Mouse (Mus musculus): Measurements from ENCODE around the gene Top3b.
"Not testable (repeated sequence)": the region's sequence is repeated elsewhere in the genome, so short reads cannot be mapped to it uniquely, and the experiment has no call there.

The Top3b gene

GRCm38 (mm10) chr16:16897056-16897584, 26.6 kb downstream of the Top3b start:
- DNase-seq (ENCODE audit: low spot score in 2 of 2): no peak

GRCm38 (mm10) chr16:16902329-16902728, 31.8 kb downstream of the Top3b start:
- no peak for DNase-seq (ENCODE audit: low spot score in 2 of 2)

DNA sequence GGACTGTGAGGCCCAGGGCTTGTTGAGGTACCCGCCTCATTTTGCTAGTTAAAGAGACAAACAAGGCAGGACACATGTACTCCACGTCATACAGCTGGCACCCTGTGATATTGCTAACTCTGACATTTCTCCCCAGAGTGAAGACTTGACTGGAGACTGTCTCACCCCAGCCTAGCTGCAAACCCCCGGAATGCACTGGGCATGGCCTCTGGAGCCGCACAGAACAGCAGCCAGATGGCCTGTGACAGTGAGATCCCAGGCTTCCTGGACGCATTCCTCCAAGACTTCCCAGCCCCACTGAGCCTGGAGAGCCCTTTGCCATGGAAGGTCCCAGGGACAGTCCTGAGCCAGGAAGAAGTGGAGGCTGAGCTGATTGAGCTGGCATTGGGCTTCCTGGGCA, 32.7 kb downstream of the Top3b start:
- DNase-seq (ENCODE audit: low spot score in 2 of 2): no peak

GRCm38 (mm10) chr16:16907799-16908198, 37.3 kb downstream of the Top3b start:
- DNase-seq (ENCODE audit: low spot score in 2 of 2): no peak

- DNase-seq (ENCODE audit: low spot score in 2 of 2): peak; percentile 36 to 64
Measured at GRCm38 (mm10) chr16:16911641-16912597, 41.4 kb downstream of the Top3b start.

GRCm38 (mm10) chr16:16913440-16913839, 42.9 kb downstream of the Top3b start:
- DNase-seq (ENCODE audit: low spot score in 2 of 2): no peak

GRCm38 (mm10) chr16:16918441-16919117, 48.0 kb downstream of the Top3b start:
- DNase-seq (ENCODE audit: low spot score in 2 of 2): no peak

DNA sequence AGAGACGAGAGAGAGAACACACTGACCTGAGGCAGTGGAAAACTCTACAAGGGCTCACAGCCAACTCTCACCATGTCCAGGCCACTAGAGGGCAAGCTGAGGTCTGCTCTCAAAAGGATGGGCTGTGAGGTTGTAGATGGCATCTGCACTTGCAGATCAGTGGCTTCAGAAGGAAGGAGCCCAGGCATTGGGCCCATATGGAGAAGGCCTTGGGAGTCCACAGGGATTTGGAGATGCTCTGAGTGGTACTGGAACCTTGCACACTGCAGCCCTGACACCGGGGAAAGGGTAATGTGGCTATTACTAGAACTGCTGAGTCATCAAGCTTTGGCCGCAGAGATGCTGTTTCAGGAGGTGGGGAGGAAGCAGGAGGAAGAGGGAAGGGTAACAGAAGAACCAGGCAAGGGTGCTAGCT, 50.5 kb downstream of the Top3b start:
- no peak for DNase-seq (ENCODE audit: low spot score in 2 of 2)

GRCm38 (mm10) chr16:16924481-16924880, 53.9 kb downstream of the Top3b start:
- no peak for DNase-seq (ENCODE audit: low spot score in 2 of 2)

DNA sequence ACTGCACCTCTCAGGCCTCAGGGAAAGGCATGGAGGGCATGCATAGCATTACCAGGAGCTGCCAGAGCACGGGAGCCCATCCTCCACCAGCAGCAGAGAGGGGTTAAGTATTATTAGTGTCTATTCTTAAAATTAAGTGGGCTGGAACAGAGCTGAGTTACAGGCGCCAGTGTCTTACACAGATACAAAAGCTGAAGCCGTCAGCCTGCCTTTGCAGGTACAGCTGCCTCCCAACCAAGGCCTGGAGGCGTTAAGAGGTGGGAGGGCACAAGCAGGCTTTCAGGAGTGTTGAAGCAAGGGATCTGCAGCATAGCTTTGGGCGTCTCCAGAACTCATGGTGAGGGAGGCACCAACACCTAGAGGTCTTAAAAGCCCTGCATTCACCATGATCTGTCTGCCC, 56.0 kb downstream of the Top3b start:
- DNase-seq (ENCODE audit: low spot score in 2 of 2): no peak

- DNase-seq (ENCODE audit: low spot score in 2 of 2): not testable (repeated sequence)
Measured at GRCm38 (mm10) chr16:16928908-16929307, 58.4 kb downstream of the Top3b start.

DNA sequence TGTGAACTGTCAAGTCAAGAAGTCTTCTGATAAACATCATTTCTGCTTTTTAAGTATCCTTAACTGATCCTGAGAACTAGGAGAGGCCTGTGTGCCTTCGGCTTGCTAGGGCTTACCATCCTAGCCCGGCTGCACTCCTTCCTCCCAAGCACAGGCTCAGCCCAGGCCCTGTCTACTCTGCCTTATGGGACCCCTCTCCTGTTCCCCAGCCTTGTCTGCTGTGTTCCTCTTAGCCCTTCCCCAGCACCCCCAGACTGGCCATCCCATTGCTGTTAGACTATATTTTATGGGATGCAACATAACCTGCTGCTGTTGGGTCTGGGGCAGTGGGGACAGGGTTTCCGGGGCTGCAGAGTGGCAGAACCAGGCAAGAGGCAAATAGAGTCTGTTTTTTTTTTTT, 59.8 kb downstream of the Top3b start:
- DNase-seq (ENCODE audit: low spot score in 2 of 2): no peak

DNA sequence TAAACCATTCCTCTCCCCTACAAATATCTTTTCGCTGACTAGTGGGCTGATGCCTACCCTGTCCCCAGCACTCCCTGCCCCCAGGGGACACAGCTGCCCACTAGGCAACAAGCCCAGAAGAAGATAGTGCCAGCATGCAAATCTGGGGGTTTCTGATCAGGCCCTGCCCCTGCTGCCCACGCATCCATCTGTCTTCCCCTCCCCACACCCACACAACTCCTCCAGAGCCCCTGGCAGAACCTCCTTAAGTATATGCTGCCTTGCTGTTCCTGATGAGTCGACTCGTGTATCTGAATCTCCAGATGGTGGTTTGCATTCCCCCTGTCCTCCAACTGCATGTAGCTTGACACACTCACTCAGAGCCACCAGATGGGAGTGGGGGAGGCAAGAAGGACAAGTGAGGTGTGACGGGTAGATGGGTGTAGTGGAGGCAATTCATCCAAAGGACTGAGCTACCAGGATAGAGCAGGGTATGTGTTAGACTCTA, 60.3 kb downstream of the Top3b start:
- no peak for DNase-seq (ENCODE audit: low spot score in 2 of 2)

- DNase-seq (ENCODE audit: low spot score in 2 of 2): no peak
Measured at GRCm38 (mm10) chr16:16939543-16939942, 69.0 kb downstream of the Top3b start.

DNA sequence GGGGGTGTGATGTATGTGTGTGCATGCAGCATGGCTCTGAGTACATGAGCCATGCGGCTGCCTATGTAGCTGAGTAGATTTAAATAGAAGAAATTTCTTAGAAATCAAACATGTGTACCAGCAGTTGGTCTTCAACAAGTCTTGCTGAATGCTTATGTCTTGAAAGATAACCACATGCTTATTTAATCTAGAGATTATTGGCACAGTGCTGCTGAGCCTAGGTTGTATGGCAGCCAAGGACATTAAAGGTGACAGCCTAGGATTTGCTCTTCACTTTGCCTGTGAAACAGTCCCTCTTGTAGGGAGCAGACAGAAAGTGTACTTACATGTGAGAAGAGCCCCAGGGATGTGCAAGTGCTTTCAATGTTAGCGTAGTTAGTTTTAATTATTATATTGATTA, 70.5 kb downstream of the Top3b start:
- DNase-seq (ENCODE audit: low spot score in 2 of 2): no peak
